ENCODE assay signal across 25 mouse cellular contexts in genomic region chr14:18667755-18668154, GRCm38 (mm10).
DNase-seq lines count a peak whose midpoint lies in the region; ATAC-seq and TF ChIP-seq lines count a peak whose summit lies in the region.
"Had no signal": no experiment of that assay in that cellular context is flagged by ENCODE, and none has a peak within 500 bp of the region (broad histone marks: within the 10 kb centered on the region; RNA-seq: fewer than 3 reads in every experiment).

No protein-coding gene starts in this region.

- H3K27me3 ChIP-seq in heart, adult 2 months (ENCODE audit: control insufficient read depth, insufficient read depth, low read length): no peaks in the 10 kb centered on the region
- H3K27me3 ChIP-seq in heart, embryonic 10.5 days (ENCODE audit: insufficient read depth, poor library complexity, severe bottlenecking): no peaks in the 10 kb centered on the region
- H3K27me3 ChIP-seq in heart, embryonic 15.5 days: no peaks in the 10 kb centered on the region
- no peaks in the 10 kb centered on the region for H3K27me3 ChIP-seq in forebrain, embryonic 15.5 days
- H3K27me3 ChIP-seq: CH12.LX; forebrain, embryonic 13.5 days; Patski had no signal

- ATAC-seq in heart, embryonic 15.5 days (replicated peaks; ENCODE audit: insufficient number of reproducible peaks, insufficient read depth, low FRiP score, low read depth): peak; percentile 70
- ATAC-seq in forebrain, embryonic 15.5 days (replicated peaks): no peak
- ATAC-seq: forebrain, embryonic 13.5 days; forebrain, postnatal 0 days; hindbrain, postnatal 0 days; inflammation-experienced regulatory T-cells, adult 6 months; intestine, embryonic 16.5 days; Patski had no signal

- intact Hi-C loops in heart, adult 2 months (cut with DNase I): no loop called here
- intact Hi-C loops in heart, postnatal 14 days (cut with DNase I): no loop called here

- no peaks in the 10 kb centered on the region for H3K79me2 ChIP-seq in heart, adult 2 months (replicated peaks; ENCODE audit: control insufficient read depth, insufficient read depth, low read length)

- peaks cover 4% of the 10 kb centered on the region; the same call in 1 of the 2 replicates for H3K4me1 ChIP-seq in heart, adult 2 months (ENCODE audit: control insufficient read depth, insufficient read depth, low read length)
- H3K4me1 ChIP-seq in heart, embryonic 10.5 days: no peaks in the 10 kb centered on the region
- peaks cover 3% of the 10 kb centered on the region for H3K4me1 ChIP-seq in heart, embryonic 15.5 days (replicated peaks)
- H3K4me1 ChIP-seq in forebrain, embryonic 15.5 days: no peaks in the 10 kb centered on the region
- H3K4me1 ChIP-seq: forebrain, embryonic 13.5 days had no signal

- no peak overlapping the region for H3K27ac ChIP-seq in heart, adult 2 months
- H3K27ac ChIP-seq in heart, embryonic 10.5 days: no peak overlapping the region
- H3K27ac ChIP-seq in heart, embryonic 15.5 days: no peak overlapping the region
- H3K27ac ChIP-seq in forebrain, embryonic 15.5 days (replicated peaks): no peak overlapping the region
- H3K27ac ChIP-seq: forebrain, embryonic 10.5 days; forebrain, embryonic 13.5 days; gastrocnemius, adult 2 months; hindbrain, embryonic 14.5 days; hindbrain, postnatal 0 days had no signal

- WGBS in heart, adult 2 months: 70% methylated on average over 2 of the region's 2 CpGs
- 67% methylated on average over 2 of the region's 2 CpGs for WGBS in heart, embryonic 10.5 days
- WGBS in heart, embryonic 15.5 days: 50% methylated on average over 2 of the region's 2 CpGs
- 99% methylated on average over 2 of the region's 2 CpGs for WGBS in forebrain, embryonic 15.5 days

- H3K36me3 ChIP-seq in heart, adult 2 months (ENCODE audit: control insufficient read depth, insufficient read depth, low read length): no peaks in the 10 kb centered on the region
- no peaks in the 10 kb centered on the region for H3K36me3 ChIP-seq in heart, embryonic 10.5 days
- H3K36me3 ChIP-seq in heart, embryonic 15.5 days: no peaks in the 10 kb centered on the region
- H3K36me3 ChIP-seq in forebrain, embryonic 15.5 days: no peaks in the 10 kb centered on the region
- H3K36me3 ChIP-seq: forebrain, embryonic 10.5 days; G1E had no signal

- peak; percentile 49 to 52 for DNase-seq in heart, adult 2 months
- DNase-seq in heart, embryonic 10.5 days (ENCODE audit: low spot score): no peak
- no peak for DNase-seq in heart, adult 11 months
- DNase-seq in heart, postnatal 14 days: peak; percentile 26 to 65
- no peak for DNase-seq in gastrocnemius, postnatal 25 days
- DNase-seq: adrenal gland, postnatal 10 days; adrenal gland, postnatal 36 days; B cell, adult 2 months; cerebellum, adult 9-10 months; forebrain, postnatal 0 days; gastrocnemius, adult 2 months; gastrocnemius, postnatal 14 days; kidney, adult 18-20 months; kidney, adult 9 months had no signal

- no peak for TF ChIP-seq POLR2A in heart, adult 2 months (IDR thresholded peaks at IDR 0.05; ENCODE audit: insufficient read depth, low read depth, low read length)

- no peak overlapping the region for H3K4me2 ChIP-seq in heart, embryonic 15.5 days
- H3K4me2 ChIP-seq in forebrain, embryonic 15.5 days (replicated peaks): no peak overlapping the region
- H3K4me2 ChIP-seq: forebrain, embryonic 13.5 days; hindbrain, embryonic 14.5 days had no signal

- H3K9me3 ChIP-seq in heart, embryonic 10.5 days: no peaks in the 10 kb centered on the region
- H3K9me3 ChIP-seq in heart, embryonic 15.5 days (replicated peaks): no peaks in the 10 kb centered on the region
- no peaks in the 10 kb centered on the region for H3K9me3 ChIP-seq in forebrain, embryonic 15.5 days
- H3K9me3 ChIP-seq: forebrain, embryonic 10.5 days; forebrain, embryonic 13.5 days; G1E had no signal

- H3K9ac ChIP-seq in heart, adult 2 months (ENCODE audit: low read depth, low read length): no peak overlapping the region
- H3K9ac ChIP-seq in heart, embryonic 15.5 days: no peak overlapping the region
- H3K9ac ChIP-seq in forebrain, embryonic 15.5 days (replicated peaks): no peak overlapping the region
- H3K9ac ChIP-seq: forebrain, embryonic 13.5 days; forebrain, postnatal 0 days; hindbrain, embryonic 14.5 days had no signal

- H3K4me3 ChIP-seq in heart, adult 2 months: no peak overlapping the region
- no peak overlapping the region for H3K4me3 ChIP-seq in heart, embryonic 10.5 days
- H3K4me3 ChIP-seq in heart, embryonic 15.5 days: no peak overlapping the region
- no peak overlapping the region for H3K4me3 ChIP-seq in forebrain, embryonic 15.5 days
- H3K4me3 ChIP-seq: forebrain, embryonic 10.5 days; forebrain, embryonic 13.5 days; gastrocnemius, adult 2 months had no signal

- no peak for TF ChIP-seq EP300 in heart, adult 2 months (IDR thresholded peaks at IDR 0.05; ENCODE audit: insufficient read depth, low read depth, low read length)

- no peak for TF ChIP-seq CTCF in heart, adult 2 months (IDR thresholded peaks at IDR 0.05)

Comparison
In these comparisons a context has a peak if more than half of its experiments do, and no peak if none do; other contexts are left out.
1. DNase-seq: peak in heart, adult 2 months (2 of 2) and heart, postnatal 14 days (2 of 2); none in heart, embryonic 10.5 days (single experiment), heart, adult 11 months (single experiment) and gastrocnemius, postnatal 25 days (single experiment).